Mouse (Mus musculus) stomach, postnatal 0 days (tissue): ENCODE results near the gene Tmem198. TPM values are rescaled to one million over a fixed set of nuclear protein-coding genes. Genes with fewer than 3 reads are reported as not detected.

Experiments
- ATAC-seq: fragments of 200-750 bp; cut with Nextera tagmentation; 2 replicates; pipeline ENCODE4 v1.8.0; 2017; ENCODE audit not compliant: low FRiP score, low TSS enrichment
- DNase-seq: peaks from one replicate; pipeline ENCODE4 v3.0.0-alpha.2; 2016; ENCODE audit warnings: low spot score
- H3K27ac ChIP-seq: fragments of 300-500 bp; sonication (generic); replicated peaks from 2 replicates; pipeline ENCODE4 v1.5.1; 2014; ENCODE audit warnings: mild to moderate bottlenecking, control low read depth
- H3K27me3 ChIP-seq: fragments of 300-500 bp; sonication (generic); 2 replicates; pipeline ENCODE4 v1.6.1; 2014; ENCODE audit warnings: low read length; ENCODE audit not compliant: control insufficient read depth, insufficient read depth
- H3K36me3 ChIP-seq: fragments of 300-500 bp; sonication (generic); 2 replicates; pipeline ENCODE4 v1.6.1; 2014; ENCODE audit warnings: low read length, mixed read lengths; ENCODE audit not compliant: control insufficient read depth, insufficient read depth
- H3K4me1 ChIP-seq: fragments of 300-500 bp; sonication (generic); replicated peaks from 2 replicates; pipeline ENCODE4 v1.6.1; 2014; ENCODE audit warnings: antibody characterized with exemption; ENCODE audit not compliant: control insufficient read depth, insufficient read depth
- H3K4me2 ChIP-seq: fragments of 300-500 bp; sonication (generic); replicated peaks from 2 replicates; pipeline ENCODE4 v1.6.1; 2014; ENCODE audit warnings: low read depth, mild to moderate bottlenecking, control low read depth, moderate library complexity
- H3K4me3 ChIP-seq: fragments of 300-500 bp; sonication (generic); 2 replicates; pipeline ENCODE4 v1.5.1; 2014; ENCODE audit warnings: low read depth, low read length, control low read depth
- H3K9ac ChIP-seq: fragments of 300-500 bp; sonication (generic); 2 replicates; pipeline ENCODE4 v1.6.1; 2014; ENCODE audit warnings: mild to moderate bottlenecking, low read length, control low read depth, mixed read lengths
- H3K9me3 ChIP-seq: fragments of 300-500 bp; sonication (generic); 2 replicates; pipeline ENCODE4 v1.6.1; 2016; ENCODE audit warnings: low read length; ENCODE audit not compliant: control insufficient read depth
- CTCF ChIP-seq: IDR thresholded peaks from 2 replicates; pipeline ENCODE4 v1.5.1; 2016; ENCODE audit warnings: antibody characterized with exemption, low read depth, mild to moderate bottlenecking, moderate library complexity
- EP300 ChIP-seq: optimal IDR thresholded peaks from 2 replicates; pipeline ENCODE3; 2016; ENCODE audit warnings: antibody characterized with exemption
- WGBS: fragments of 180-500 bp; shearing (Covaris S2); extraction: QIAGEN DNeasy Blood & Tissue Kit; methylation state at CpG from one replicate; pipeline ENCODE4 v1.1.7; 2014; 5-methylcytosine and 5-hydroxymethylcytosine counted together
- polyA plus RNA-seq: library from polyadenylated mRNA; unstranded; fragments of >200 nt; fragmentation: Nextera tagmentation; extraction: Ambion mirVana; gene quantifications from 2 replicates; pipeline ENCODE4 v1.2.1, GENCODE M21; 2015

Gene Tmem198
- polyA plus RNA-seq, 1 experiment from 2014 or later: 1.4 TPM

DNA sequence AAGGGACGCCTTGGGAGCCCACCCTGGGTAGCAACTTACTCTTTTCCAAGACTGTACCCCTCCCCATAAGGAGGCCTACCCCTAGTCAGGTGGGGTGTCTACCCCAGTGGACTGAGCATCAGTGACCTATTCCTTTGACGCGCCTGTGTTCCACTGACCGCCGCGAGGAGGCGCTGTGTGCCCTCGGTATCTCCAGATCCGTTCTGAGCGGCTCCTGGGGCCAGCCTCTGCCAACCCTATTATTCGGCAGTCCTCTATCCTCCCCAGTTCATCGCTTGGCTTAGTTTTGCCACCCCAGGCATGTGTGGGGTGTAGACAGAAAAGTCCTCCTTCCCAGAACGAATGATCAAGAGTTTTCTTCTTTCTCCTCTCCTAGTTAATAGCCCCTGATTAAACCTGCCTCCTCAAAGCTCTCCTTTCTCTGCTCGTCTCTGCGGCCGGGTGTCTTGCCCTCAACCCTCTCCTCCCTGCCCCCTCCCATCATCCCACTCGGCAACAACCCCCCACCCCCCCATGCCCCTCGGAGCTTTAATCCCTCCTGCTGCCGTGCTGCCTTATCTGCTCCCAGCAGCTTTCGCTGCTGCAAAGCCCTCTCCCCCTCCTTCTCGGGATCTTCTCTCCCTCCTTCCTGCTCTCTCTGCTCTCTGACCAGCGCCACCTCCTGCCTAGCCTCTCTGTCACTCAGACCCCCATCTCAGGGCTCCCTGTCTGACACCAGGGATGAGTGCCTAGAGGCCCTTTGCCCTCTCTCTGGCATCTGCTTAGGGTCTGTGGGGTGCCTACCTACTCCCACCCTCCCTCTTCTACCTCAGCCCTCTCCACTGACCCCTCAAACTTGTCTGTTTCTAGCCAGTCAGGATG lies 33.4 kb upstream of the Tmem198 start:
- ATAC-seq (peak; percentile 46), DNase-seq (peak; percentile 79)
- no peaks in the 10 kb centered on the region for H3K9me3 ChIP-seq
- peaks cover 7% of the 10 kb centered on the region; the same call in 1 of the 2 replicates for H3K27me3 ChIP-seq
- no peak overlapping the region for H3K27ac ChIP-seq
- H3K36me3 ChIP-seq: peaks cover 13% of the 10 kb centered on the region
- 0 out of 2 replicates have a peak, but pooled peaks cover 7% of the 10 kb centered on the region for H3K4me1 ChIP-seq
- no peak overlapping the region for H3K4me3 ChIP-seq
- H3K9ac ChIP-seq: no peak overlapping the region
- TF ChIP-seq CTCF: peak; percentile 95
- TF ChIP-seq EP300: no peak
- 1% methylated on average over 22 of the region's 22 CpGs for WGBS
- peak overlapping the region; percentile 38 for H3K4me2 ChIP-seq

DNA sequence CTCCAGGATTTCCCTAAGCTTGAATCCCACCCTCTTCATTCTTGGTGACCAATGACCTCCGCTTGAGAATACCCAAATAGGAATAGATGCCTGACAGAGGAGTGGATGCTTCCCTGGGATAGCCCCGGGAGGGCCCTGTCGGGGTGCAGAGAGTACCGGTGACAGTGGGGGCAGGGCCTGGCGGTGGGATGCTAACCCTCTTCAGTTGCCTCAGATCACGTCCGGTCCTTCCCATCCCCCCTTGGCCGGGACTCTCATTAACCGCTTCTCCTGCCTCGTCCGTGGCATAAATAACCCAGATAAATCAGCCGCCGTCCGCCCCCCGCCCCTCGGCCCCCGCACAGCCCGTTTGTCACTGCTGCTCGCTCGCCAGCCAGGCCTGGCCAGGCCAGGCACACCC lies 32.7 kb upstream of the Tmem198 start:
- no peak overlapping the region for H3K9ac ChIP-seq
- H3K27me3 ChIP-seq: peaks cover 7% of the 10 kb centered on the region; the same call in 1 of the 2 replicates
- 0 out of 2 replicates have a peak, but pooled peaks cover 7% of the 10 kb centered on the region for H3K4me1 ChIP-seq
- no peak overlapping the region for H3K4me3 ChIP-seq
- H3K36me3 ChIP-seq: peaks cover 9% of the 10 kb centered on the region
- WGBS: 8% methylated on average over 13 of the region's 20 CpGs
- H3K4me2 ChIP-seq: no peak overlapping the region
- H3K27ac ChIP-seq: no peak overlapping the region
- ATAC-seq (no peak), DNase-seq (no peak)
- no peak for TF ChIP-seq CTCF
- no peak for TF ChIP-seq EP300
- H3K9me3 ChIP-seq: no peaks in the 10 kb centered on the region

DNA sequence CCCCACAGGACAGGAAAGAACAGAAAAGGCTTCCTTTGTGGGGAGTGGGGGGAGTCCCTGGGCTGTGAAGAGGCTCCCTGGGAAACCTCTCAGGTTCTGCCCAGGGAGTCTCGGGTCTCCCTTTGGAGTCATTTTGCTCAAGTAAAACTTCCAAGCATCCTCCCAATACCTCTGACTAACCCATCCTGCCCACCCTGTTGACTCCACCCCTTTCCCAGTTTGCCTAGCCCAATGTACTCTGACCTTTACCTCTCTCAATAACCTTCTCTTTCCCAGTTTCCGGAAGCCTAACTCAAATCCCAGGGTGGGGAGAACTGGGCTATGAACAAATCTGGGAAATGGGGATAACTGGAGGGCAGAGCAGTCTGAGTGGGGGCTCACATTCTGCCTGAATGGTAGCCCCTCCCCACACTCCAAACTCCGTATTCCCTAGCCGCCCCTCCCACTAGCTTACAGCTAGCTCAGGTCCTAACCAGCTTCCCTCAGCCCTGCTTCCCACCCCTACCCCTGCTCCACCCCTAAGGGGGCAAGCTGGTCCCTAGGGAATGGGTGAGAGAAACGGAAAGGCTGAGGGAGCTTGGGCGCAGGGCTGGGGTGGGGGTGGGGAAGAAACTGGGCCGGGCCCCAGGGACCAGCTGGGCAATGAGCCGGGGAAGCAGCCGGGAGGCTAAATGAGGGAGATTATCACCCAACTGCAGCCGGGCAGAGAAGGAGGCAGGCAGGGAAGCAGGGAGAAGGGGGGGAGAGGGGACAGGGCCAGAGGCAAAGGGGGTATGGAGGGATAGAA lies 31.9 kb upstream of the Tmem198 start:
- no peak for DNase-seq
- H3K4me1 ChIP-seq: 0 out of 2 replicates have a peak, but pooled peaks cover 7% of the 10 kb centered on the region
- no peak for TF ChIP-seq CTCF
- TF ChIP-seq EP300: no peak

DNA sequence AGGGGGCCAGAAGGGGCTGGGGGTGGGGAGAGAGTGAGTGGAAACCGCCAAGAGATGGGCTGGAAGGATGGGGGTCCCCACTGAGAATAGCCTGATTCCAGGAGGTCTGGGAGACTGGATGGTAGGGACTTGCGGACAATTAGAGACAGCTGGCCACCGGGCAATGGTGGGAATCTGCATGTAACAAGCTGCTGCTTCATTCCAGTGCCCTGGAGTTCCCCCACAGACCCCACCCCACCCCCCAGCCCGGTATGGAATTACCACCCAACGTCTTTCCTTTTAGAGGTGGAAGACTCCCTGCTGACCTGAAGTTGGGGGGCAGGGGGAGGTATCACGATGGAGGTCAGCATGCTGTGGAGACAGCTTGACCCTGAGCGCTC lies 31.3 kb upstream of the Tmem198 start:
- ATAC-seq: no peak
- Histone ChIP-seq H3K4me2 (no peak overlapping the region), H3K9me3 (no peaks in the 10 kb centered on the region), H3K9ac (no peak overlapping the region), H3K27ac (no peak overlapping the region), H3K27me3 (peaks cover 7% of the 10 kb centered on the region; the same call in 1 of the 2 replicates), H3K4me1 (0 out of 2 replicates have a peak, but pooled peaks cover 7% of the 10 kb centered on the region), H3K4me3 (no peak overlapping the region), H3K36me3 (no peaks in the 10 kb centered on the region)
- WGBS: 8% methylated on average over 7 of the region's 7 CpGs
- DNase-seq: no peak
- TF ChIP-seq EP300: no peak
- no peak for TF ChIP-seq CTCF

More for the DNA sequence above, 31.9 kb upstream of the Tmem198 start:
- H3K27ac ChIP-seq: no peak overlapping the region
- no peak overlapping the region for H3K9ac ChIP-seq
- H3K4me2 ChIP-seq: no peak overlapping the region; the same call in 1 of the 2 replicates
- 10% methylated on average over 10 of the region's 10 CpGs for WGBS
- peaks cover 2% of the 10 kb centered on the region; the same call in 1 of the 2 replicates for H3K36me3 ChIP-seq
- ATAC-seq: no peak
- H3K4me3 ChIP-seq: no peak overlapping the region
- H3K9me3 ChIP-seq: no peaks in the 10 kb centered on the region
- peaks cover 7% of the 10 kb centered on the region; the same call in 1 of the 2 replicates for H3K27me3 ChIP-seq

DNA sequence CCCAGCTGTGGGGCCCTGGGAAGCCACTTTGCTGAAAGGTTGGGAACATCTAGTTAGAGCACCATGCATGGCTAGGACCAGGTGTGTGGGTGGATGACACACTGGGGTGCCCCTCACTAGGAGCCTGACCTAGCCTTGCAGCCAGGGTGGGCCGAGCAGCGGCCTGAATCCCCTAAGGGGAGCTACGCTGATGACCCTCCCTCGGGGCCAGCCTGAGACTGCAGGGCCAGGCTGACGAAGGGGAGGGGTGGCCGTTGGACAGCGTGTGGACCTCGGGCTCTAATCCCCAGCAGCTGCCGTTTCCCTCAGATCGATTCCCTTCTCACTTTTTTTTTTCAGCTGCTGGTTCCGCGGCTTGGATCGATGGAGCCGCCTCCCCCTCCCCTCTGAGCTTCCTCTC lies 30.4 kb upstream of the Tmem198 start:
- H3K4me2 ChIP-seq: no peak overlapping the region
- DNase-seq (no peak), ATAC-seq (no peak)
- no peak overlapping the region for H3K4me3 ChIP-seq
- peaks cover 7% of the 10 kb centered on the region; the same call in 1 of the 2 replicates for H3K27me3 ChIP-seq
- H3K27ac ChIP-seq: no peak overlapping the region
- no peak for TF ChIP-seq EP300
- TF ChIP-seq CTCF: no peak
- H3K36me3 ChIP-seq: no peaks in the 10 kb centered on the region
- H3K4me1 ChIP-seq: 0 out of 2 replicates have a peak, but pooled peaks cover 7% of the 10 kb centered on the region
- H3K9ac ChIP-seq: no peak overlapping the region
- no peaks in the 10 kb centered on the region for H3K9me3 ChIP-seq
- 10% methylated on average over 14 of the region's 14 CpGs for WGBS
